Comparison of ENCODE assay signal across 10 mouse cellular contexts in genomic region chr1:165681045-165681794, GRCm38 (mm10). TPM values are rescaled to one million over a fixed set of nuclear protein-coding genes. Genes with fewer than 3 reads are reported as not detected.
DNase-seq lines count a peak whose midpoint lies in the region; ATAC-seq lines count a peak whose summit lies in the region.
"Had no signal": no experiment of that assay in that cellular context is flagged by ENCODE, and none has a peak within 500 bp of the region (broad histone marks: within the 10 kb centered on the region; RNA-seq: fewer than 3 reads in every experiment).

No protein-coding gene starts in this region.

- H3K27ac ChIP-seq in heart, embryonic 14.5 days (replicated peaks in 1 of 2; ENCODE audit: control insufficient read depth in 1 of 2, insufficient read depth in 1 of 2, low read depth in 2 of 2, low read length in 2 of 2), result peak overlapping the region; percentile 33 to 78
- H3K27ac ChIP-seq in brown adipose tissue, adult 24 weeks (replicated peaks; ENCODE audit: low read depth, low read length), result peak overlapping the region; percentile 71
- H3K27ac ChIP-seq in liver, embryonic 15.5 days (replicated peaks), result 0 out of 2 replicates have a peak overlapping the region, but pooled peaks have one; percentile 1
- no peak overlapping the region for H3K27ac ChIP-seq in forebrain, embryonic 11.5 days (ENCODE audit: low read depth, low read length)
- H3K27ac ChIP-seq: forebrain, embryonic 13.5 days; midbrain, embryonic 15.5 days had no signal

- DNase-seq in heart, adult 8-10 months (ENCODE audit: low spot score), result no peak
- DNase-seq in 3T3-L1 (ENCODE audit: low read depth, low spot score) (peak; percentile 9), adipocyte (ENCODE audit: low spot score) (no peak)
- DNase-seq in forebrain, embryonic 11.5 days (ENCODE audit: low spot score), result no peak
- no peak for DNase-seq in cerebellum, adult 9-10 months

- H3K9me3 ChIP-seq in heart, embryonic 14.5 days (ENCODE audit: control insufficient read depth, low read length), result no peaks in the 10 kb centered on the region
- H3K9me3 ChIP-seq in liver, embryonic 15.5 days (replicated peaks), result no peaks in the 10 kb centered on the region
- H3K9me3 ChIP-seq in forebrain, embryonic 11.5 days (ENCODE audit: control insufficient read depth, low read length), result no peaks in the 10 kb centered on the region
- H3K9me3 ChIP-seq: forebrain, embryonic 13.5 days; midbrain, embryonic 15.5 days had no signal

- H3K36me3 ChIP-seq in heart, embryonic 14.5 days (ENCODE audit: control insufficient read depth, insufficient read depth, low read length), result peaks cover 48% of the 10 kb centered on the region
- H3K36me3 ChIP-seq in liver, embryonic 15.5 days (replicated peaks), result no peaks in the 10 kb centered on the region
- H3K36me3 ChIP-seq in forebrain, embryonic 11.5 days (ENCODE audit: control insufficient read depth, insufficient read depth, low read length), result no peaks in the 10 kb centered on the region
- H3K36me3 ChIP-seq: midbrain, embryonic 15.5 days had no signal

- H3K4me3 ChIP-seq in heart, embryonic 14.5 days (ENCODE audit: control insufficient read depth in 1 of 2, insufficient read depth in 1 of 2, low read depth in 1 of 2, low read length in 2 of 2), result no peak overlapping the region
- no peak overlapping the region for H3K4me3 ChIP-seq in brown adipose tissue, adult 24 weeks (ENCODE audit: insufficient read depth, low read depth, low read length)
- no peak overlapping the region for H3K4me3 ChIP-seq in liver, embryonic 15.5 days (replicated peaks)
- H3K4me3 ChIP-seq in forebrain, embryonic 11.5 days (ENCODE audit: low read depth, low read length), result no peak overlapping the region
- H3K4me3 ChIP-seq: forebrain, embryonic 13.5 days; midbrain, embryonic 15.5 days had no signal

- WGBS in heart, embryonic 14.5 days, result 63% methylated on average over 13 of the region's 13 CpGs
- WGBS in liver, embryonic 15.5 days (ENCODE audit: insufficient replicate concordance), result 29% methylated on average over 13 of the region's 13 CpGs
- WGBS in forebrain, embryonic 11.5 days, result 79% methylated on average over 13 of the region's 13 CpGs

- H3K27me3 ChIP-seq in heart, embryonic 14.5 days (ENCODE audit: control insufficient read depth, insufficient read depth, low read length), result no peaks in the 10 kb centered on the region
- H3K27me3 ChIP-seq in liver, embryonic 15.5 days, result no peaks in the 10 kb centered on the region; the same call in 1 of the 2 replicates
- no peaks in the 10 kb centered on the region for H3K27me3 ChIP-seq in forebrain, embryonic 11.5 days (ENCODE audit: control insufficient read depth, insufficient read depth, low read length)
- H3K27me3 ChIP-seq: forebrain, embryonic 13.5 days; midbrain, embryonic 15.5 days had no signal

- H3K4me2 ChIP-seq in heart, embryonic 14.5 days (ENCODE audit: low read length), result no peak overlapping the region
- no peak overlapping the region for H3K4me2 ChIP-seq in liver, embryonic 15.5 days
- no peak overlapping the region for H3K4me2 ChIP-seq in forebrain, embryonic 11.5 days (ENCODE audit: low read depth, low read length, severe bottlenecking)
- H3K4me2 ChIP-seq: forebrain, embryonic 13.5 days; midbrain, embryonic 15.5 days had no signal

- H3K4me1 ChIP-seq in heart, embryonic 14.5 days (ENCODE audit: control insufficient read depth in 2 of 2, insufficient read depth in 2 of 2, low read length in 2 of 2), result peaks cover 67 to 98% of the 10 kb centered on the region in 2 experiments
- H3K4me1 ChIP-seq in brown adipose tissue, adult 24 weeks (ENCODE audit: control insufficient read depth, insufficient read depth, insufficient read length, low read length), result peaks cover 34% of the 10 kb centered on the region
- peaks cover 24% of the 10 kb centered on the region for H3K4me1 ChIP-seq in liver, embryonic 15.5 days (replicated peaks)
- H3K4me1 ChIP-seq in forebrain, embryonic 11.5 days (replicated peaks; ENCODE audit: control insufficient read depth, insufficient read depth, low read length), result no peaks in the 10 kb centered on the region
- H3K4me1 ChIP-seq: forebrain, embryonic 13.5 days; midbrain, embryonic 15.5 days had no signal

- ATAC-seq in heart, embryonic 14.5 days (ENCODE audit: insufficient number of reproducible peaks, insufficient read depth, low FRiP score, low read depth), result no peak
- ATAC-seq in liver, embryonic 15.5 days (ENCODE audit: insufficient read depth), result no peak
- no peak for ATAC-seq in forebrain, embryonic 11.5 days (replicated peaks; ENCODE audit: low FRiP score)
- ATAC-seq: forebrain, embryonic 13.5 days; midbrain, embryonic 15.5 days had no signal

- H3K9ac ChIP-seq in heart, embryonic 14.5 days (ENCODE audit: low read length), result peak overlapping the region; percentile 38; the same call in 1 of the 2 replicates
- no peak overlapping the region for H3K9ac ChIP-seq in liver, embryonic 15.5 days
- H3K9ac ChIP-seq in forebrain, embryonic 11.5 days (ENCODE audit: low read length), result no peak overlapping the region
- H3K9ac ChIP-seq: forebrain, embryonic 13.5 days; midbrain, embryonic 15.5 days had no signal

RNA-seq across cellular contexts. Expression of gene Rcsd1, which starts 28.3 kb away (rescaled TPM):
- polyA plus RNA-seq in heart, embryonic 14.5 days (2014; fragmentation: Nextera tagmentation; extraction: Ambion mirVana), result 81.2 and 86.3 TPM in 2 replicates
- total RNA-seq in heart, adult 8-10 months (2022), result 10 to 100 TPM; 64.0 to 99.3 (median 73.2) TPM
- 4.8 and 8.8 TPM in 2 replicates for polyA plus RNA-seq in brown adipose tissue, adult 24 weeks (2012; ENCODE audit: insufficient read depth, insufficient read length, missing spikeins)
- 11.5 and 12.0 TPM in 2 replicates for polyA plus RNA-seq in liver, embryonic 15.5 days (2015; fragmentation: Nextera tagmentation; extraction: Ambion mirVana)
- polyA plus RNA-seq in forebrain, embryonic 11.5 days (2014; fragmentation: Nextera tagmentation; extraction: Ambion mirVana), result 6.4 and 7.2 TPM in 2 replicates

RNA-seq across cellular contexts. Expression of gene Mpzl1, which starts 46.9 kb away (rescaled TPM):
- 121 TPM in 2 replicates for polyA plus RNA-seq in heart, embryonic 14.5 days (2014; fragmentation: Nextera tagmentation; extraction: Ambion mirVana)
- 10 to 100 TPM; 12.3 to 13.6 (median 12.4) TPM for total RNA-seq in heart, adult 8-10 months (2022)
- 3.4 and 7.4 TPM in 2 replicates for polyA plus RNA-seq in brown adipose tissue, adult 24 weeks (2012; ENCODE audit: insufficient read depth, insufficient read length, missing spikeins)
- polyA plus RNA-seq in liver, embryonic 15.5 days (2015; fragmentation: Nextera tagmentation; extraction: Ambion mirVana), result 25.5 and 28.7 TPM in 2 replicates
- 128 and 141 TPM in 2 replicates for polyA plus RNA-seq in forebrain, embryonic 11.5 days (2014; fragmentation: Nextera tagmentation; extraction: Ambion mirVana)
